Mouse (Mus musculus) kidney, postnatal 10 days (tissue): Measurements from ENCODE around the gene Ntm.

Experiments
- DNase-seq: peaks from one replicate; pipeline ENCODE4 v3.0.0; 2021; ENCODE audit warnings: mixed read lengths

The Ntm gene

DNA sequence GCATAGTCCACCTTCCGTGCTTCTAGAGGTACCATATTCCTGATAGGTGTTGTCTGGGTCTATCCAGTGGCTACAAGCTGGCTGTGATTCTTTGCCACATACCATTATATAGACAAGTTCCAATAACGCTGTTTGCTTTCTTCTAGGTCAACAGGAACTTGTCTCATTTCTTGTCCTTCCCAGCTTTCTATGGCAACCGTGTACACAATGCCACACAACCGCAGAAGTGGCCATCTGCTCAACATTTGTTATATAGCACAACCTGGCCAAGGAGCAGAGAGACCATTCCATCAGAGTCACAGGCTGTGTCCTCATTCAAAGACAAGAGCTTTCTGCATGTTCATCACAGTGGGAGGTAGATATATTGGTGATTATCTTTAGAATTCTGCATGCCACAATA is 404.0 kb downstream of the Ntm start:
- DNase-seq: no peak

- no peak for DNase-seq
Observed at GRCm38 (mm10) chr9:29550582-29550981, 412.4 kb downstream of the Ntm start.

- no peak for DNase-seq
Observed at GRCm38 (mm10) chr9:29550107-29550506, 412.8 kb downstream of the Ntm start.

DNA sequence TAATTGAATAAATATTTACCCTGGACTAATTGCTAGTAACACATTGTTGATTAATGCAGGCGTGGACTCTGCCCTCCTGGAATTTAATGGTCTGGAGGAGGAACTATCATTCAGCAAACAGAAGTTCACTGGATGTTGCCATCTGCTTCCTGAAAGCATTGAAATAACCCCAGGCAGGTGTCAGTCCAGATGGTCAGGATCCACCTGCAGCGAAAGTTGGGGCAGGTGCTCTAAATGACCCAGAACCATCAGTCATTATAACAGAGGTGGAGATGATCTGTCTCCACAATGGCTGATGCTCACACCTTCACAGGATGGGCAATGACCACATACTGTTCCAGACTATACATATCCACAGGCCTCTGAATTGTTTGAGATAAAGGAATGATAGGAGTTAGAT is 426.5 kb downstream of the Ntm start:
- DNase-seq: no peak

GRCm38 (mm10) chr9:29534773-29535172 is 428.2 kb downstream of the Ntm start:
- no peak for DNase-seq

DNA sequence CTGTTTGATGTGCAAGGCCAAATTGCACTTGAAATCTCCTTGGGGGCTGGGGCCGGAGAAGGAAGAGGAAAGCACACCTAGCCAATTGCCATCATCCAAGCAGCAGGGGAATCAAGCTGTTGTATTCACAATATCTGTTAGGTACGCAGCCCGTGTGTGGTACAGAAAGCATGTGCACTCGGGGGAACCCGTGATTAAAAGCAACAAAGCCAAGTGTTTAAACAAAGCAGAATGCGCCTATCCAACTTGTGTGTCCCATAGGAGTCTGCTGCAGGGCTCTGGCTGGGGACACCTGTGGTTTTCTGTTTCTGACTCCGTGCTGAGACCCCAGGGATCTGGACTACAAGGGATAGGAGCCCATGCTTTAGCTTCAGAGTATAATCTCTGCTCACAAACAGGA is 428.6 kb downstream of the Ntm start:
- DNase-seq: no peak

- no peak for DNase-seq
Observed at GRCm38 (mm10) chr9:29533556-29533955, 429.4 kb downstream of the Ntm start.

GRCm38 (mm10) chr9:29531147-29531917 is 431.6 kb downstream of the Ntm start:
- no peak for DNase-seq

- DNase-seq: no peak
Observed at GRCm38 (mm10) chr9:29524109-29524508, 438.8 kb downstream of the Ntm start.

DNA sequence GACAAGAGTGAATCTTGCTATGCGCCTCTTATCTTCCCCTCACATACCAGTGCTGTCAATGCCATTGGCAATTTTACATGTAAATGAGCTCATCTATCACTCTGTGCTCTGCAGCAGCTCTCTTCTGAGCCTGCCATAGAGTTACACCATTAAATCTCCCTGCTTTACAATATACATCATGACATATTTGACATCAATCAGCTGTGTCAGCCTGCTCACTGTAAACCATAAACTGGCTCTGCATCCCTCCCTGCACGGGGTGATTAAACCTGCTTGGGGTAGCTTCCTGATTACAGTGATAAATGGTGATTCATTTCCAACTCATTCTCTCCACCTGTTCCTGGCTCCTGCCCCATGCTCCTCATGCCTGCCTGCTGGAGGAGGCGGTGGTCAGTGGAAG is 439.7 kb downstream of the Ntm start:
- DNase-seq: no peak

DNA sequence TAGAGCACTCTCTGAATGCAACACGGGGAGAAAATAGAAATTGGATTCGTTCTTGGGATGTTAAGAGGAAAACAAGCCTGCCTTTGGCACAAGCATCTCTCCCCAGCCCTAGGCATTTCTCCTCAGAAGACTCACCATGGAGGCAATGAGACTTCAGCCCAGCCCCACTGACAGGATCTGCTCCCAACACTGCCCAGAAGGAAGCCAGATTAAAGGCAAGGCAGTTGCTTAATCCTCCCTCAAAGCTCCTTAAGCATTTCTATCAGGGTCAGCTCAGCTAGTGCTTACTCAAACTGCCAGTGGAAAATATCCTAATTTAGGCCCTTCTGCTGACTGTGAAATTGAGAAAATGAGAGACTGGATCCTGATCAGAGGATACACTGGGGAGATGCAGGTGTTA is 443.8 kb downstream of the Ntm start:
- DNase-seq: no peak

GRCm38 (mm10) chr9:29516688-29517087 is 446.3 kb downstream of the Ntm start:
- no peak for DNase-seq

DNA sequence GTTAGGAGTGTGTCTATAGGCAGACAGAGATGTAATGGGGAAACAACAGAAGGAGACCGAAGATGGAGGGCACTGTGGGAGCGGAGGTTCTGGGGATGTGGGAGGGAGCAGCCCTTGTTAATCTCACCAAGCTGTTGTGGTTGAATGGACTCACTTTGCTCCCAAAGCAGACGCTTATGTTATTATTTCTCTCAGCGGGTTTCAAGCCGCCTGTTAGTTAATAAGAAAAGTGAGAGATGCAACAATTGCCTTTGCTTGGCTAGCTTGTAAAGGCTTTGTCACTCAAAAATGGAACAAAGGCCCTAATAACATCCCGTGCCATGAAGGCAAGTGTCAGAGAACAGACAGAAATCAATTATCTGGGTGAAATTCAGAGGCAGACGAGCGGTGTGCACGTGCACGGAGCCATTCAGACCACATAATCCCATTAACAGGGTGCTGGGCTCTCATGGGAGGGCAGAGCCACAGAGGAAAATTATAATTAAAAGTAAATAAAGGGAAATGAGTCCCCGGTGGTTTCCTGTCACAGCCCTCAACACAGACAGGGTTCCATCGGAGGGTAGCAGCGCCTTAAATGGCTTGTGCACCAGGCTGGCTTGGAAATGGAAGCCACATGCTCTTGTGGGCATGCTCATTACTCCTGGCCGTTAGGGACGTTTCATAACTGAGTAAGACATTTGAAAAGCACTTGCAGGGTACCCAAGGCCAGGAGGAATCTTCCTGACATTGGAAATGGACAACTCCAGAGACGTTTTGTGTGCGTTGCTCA is 448.2 kb downstream of the Ntm start:
- no peak for DNase-seq

DNA sequence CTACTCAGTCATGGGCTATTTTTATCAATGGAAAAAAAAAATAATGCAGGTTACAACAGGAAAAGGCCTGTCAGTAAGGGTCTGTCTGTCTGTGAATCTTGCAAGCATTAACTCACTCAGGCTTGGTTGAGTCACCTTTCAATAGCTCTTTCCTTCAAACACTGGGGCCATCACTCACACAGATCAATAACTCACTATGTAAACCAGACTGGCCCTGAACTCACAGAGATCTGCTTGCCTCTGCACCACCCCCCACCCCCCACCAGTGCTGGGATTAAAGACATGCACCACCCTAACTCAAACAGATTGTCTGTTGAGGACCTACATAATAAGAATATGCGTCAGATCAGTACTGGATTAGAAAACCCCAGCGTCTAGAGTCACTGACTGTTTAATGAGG is 466.9 kb downstream of the Ntm start:
- no peak for DNase-seq

DNA sequence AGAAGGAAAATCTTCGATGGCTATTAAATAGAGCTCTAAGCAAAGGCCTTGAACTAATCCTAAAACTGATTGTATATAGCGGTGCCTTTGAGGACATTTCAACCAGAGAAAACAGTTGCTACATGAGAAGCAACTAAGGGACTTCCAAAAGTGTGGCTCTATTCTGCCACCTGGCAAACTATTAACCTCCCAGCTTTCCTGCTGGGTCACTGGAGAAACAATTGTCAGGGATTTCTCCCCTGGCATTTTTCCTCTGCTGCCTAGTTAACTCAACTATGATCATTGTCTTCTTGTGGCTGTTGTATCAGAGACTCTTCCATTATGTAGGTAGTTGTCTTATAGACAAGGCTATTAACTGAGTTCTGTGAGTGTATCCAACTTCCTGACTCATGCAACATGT is 480.7 kb downstream of the Ntm start:
- DNase-seq: no peak

DNA sequence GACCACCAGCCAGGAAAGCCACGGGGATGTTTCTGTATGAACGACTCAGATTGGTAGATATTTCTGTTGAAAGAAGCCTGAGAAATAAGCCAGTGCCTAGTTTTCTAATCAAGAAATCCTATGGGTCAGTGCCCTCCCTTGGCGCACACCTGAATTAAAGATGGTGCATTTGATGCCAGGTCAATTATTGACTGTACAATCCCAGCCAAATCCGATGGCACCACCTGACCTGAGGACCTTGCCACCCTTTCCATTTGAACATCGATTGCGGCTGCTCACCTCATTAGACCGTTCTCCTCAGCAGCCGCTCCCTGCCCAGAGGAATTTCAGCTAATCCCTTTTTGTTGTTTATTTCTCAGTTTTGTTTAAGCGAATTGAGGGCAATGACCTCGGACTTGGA is 483.9 kb downstream of the Ntm start:
- no peak for DNase-seq

DNA sequence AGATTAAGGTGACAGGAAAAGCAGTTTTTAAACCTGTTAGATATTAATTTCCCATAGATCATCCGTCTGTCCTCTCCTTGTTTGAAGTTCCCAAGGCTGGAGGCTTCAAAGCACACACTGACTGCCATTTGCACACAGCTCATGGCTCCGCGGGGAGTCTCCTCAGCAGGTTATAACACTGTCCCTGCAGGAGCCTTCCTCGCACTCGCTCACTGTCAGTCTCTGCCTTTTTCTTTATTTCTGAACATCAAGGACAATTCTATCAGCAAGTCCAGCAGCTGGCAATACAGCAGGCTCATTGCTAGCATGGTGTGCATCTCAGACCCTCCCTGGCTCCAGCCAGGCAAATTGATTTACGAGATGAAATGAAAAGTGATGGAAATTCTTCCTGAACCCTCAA is 485.7 kb downstream of the Ntm start:
- no peak for DNase-seq

- DNase-seq: no peak
Observed at GRCm38 (mm10) chr9:29473418-29473817, 489.5 kb downstream of the Ntm start.

DNA sequence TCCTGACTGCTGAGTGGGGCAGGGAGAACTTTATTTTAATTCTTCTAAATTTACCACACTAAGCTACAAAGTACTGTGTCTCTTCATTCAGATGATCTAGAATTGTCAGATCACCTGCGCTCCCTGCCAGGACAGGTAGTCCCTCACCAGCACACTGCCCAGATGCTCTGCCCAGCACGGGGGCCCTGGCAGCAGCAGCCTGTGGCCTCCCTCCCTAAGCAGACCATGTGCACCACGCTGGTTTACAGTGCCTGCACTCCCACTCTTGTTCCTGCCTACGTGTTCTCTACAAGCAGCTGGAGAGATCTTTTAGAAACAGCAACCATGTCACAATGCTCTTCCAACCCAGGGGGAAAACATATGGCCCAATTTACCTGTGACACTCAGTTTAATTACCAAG is 490.7 kb downstream of the Ntm start:
- DNase-seq: no peak

GRCm38 (mm10) chr9:29464756-29465155 is 498.2 kb downstream of the Ntm start:
- DNase-seq: no peak

DNA sequence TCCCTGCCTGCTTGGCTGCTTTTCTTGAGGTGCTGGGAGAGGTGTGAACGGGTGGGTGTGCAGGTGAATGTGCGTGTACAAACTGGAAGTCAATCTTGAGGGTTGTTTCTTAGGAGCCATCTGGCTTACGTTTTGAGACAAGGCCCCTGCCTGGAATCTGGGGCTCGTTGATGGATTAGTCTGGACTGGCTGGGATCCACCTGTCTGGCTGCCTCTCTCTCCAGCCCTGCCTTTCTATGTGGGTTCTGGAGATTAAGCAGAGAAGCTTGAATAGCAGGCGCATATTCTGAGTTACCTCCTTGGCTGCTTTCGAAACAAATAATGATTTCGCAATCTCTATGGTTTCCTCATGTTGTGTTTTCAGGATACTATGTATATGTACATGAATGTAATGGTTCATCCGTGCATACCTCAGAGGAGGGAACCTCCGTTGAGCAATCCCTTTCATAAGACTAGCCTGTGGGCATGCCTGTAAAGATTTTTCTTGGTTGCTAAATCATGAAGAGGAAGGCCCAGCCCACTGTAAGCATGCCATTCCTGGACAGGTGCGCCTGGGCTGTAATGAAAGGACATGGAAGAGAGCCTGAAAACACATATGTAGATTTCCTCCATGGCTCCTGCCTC is 499.9 kb downstream of the Ntm start:
- no peak for DNase-seq

DNA sequence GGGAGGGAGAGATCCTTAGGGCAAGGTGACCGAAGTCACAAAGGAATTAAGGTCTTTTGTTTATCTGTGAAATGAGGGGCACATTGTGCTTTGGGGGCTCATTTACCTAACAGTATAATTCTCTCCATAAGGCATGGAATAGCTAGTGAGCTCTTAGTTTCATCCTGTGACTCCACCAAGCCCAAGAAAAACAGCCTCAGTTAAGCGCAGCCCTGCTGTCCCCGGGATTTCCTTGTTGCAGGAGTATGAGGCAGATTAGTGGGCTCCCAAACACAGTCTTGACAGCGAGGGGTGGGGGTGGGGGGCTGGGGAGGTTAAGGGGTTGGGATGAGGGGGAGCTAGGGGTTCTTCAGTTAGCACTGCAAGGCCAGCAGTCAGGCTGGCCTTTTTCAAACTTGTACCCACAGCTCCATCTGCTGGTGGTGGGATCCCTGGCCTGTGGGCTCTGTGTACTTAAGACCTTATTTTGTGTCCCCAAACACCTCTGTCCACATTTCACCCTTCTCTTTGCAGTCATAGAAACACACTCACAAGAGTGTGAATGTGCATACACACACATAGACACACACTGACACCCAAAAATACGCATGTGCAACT is 504.9 kb downstream of the Ntm start:
- peak; percentile 82 for DNase-seq

- no peak for DNase-seq
Observed at GRCm38 (mm10) chr9:29456014-29456413, 506.9 kb downstream of the Ntm start.

DNA sequence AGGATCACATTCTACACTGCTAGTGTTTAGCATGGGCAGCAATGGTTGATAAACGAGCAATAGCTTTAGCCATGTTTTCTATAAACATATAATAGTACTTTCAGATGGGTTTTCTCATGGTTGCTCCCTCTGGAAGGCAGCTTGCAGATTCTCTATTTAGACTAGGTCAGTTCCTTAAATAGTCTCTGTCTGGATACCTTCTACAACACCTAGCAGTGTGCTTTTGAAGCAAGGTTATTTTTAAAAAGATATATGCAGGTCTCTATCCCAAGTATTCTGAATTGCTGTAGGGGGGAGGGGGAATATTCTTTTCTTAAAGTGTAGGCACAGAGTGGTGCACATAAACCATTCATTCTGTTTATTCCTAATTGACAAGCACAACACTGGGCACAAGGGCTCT is 511.7 kb downstream of the Ntm start:
- DNase-seq: no peak
